Mouse (Mus musculus) kidney, embryonic 14.5 days (tissue): Measurements from ENCODE around the gene Ccdc87. TPM values are rescaled to one million over a fixed set of nuclear protein-coding genes. Genes with fewer than 3 reads are reported as not detected.

ENCODE experiments used
- ATAC-seq: fragments of 200-750 bp; cut with Nextera tagmentation; 2 replicates; pipeline ENCODE4 v1.8.0; 2017; ENCODE audit warnings: moderate number of reproducible peaks, mild to moderate bottlenecking, moderate TSS enrichment, moderate library complexity; ENCODE audit not compliant: low FRiP score, low TSS enrichment
- H3K27ac ChIP-seq: fragments of 300-500 bp; sonication (generic); 2 replicates; pipeline ENCODE4 v1.5.1; 2014; ENCODE audit warnings: low read depth, mild to moderate bottlenecking, low read length, moderate library complexity, mixed read lengths
- H3K27me3 ChIP-seq: fragments of 300-500 bp; sonication (generic); 2 replicates; pipeline ENCODE4 v1.6.1; 2014; ENCODE audit warnings: mild to moderate bottlenecking, low read length; ENCODE audit not compliant: control insufficient read depth, insufficient read depth
- H3K36me3 ChIP-seq: fragments of 300-500 bp; sonication (generic); 2 replicates; pipeline ENCODE4 v1.6.1; 2014; ENCODE audit warnings: low read length, mixed read lengths; ENCODE audit not compliant: control insufficient read depth, insufficient read depth
- H3K4me1 ChIP-seq: fragments of 300-500 bp; sonication (generic); 2 replicates; pipeline ENCODE4 v1.6.1; 2014; ENCODE audit warnings: low read length, mixed read lengths; ENCODE audit not compliant: control insufficient read depth, insufficient read depth
- H3K4me2 ChIP-seq: fragments of 300-500 bp; sonication (generic); replicated peaks from 2 replicates; pipeline ENCODE4 v1.6.1; 2014; ENCODE audit warnings: low read depth, mild to moderate bottlenecking, low read length
- H3K4me3 ChIP-seq: fragments of 300-500 bp; sonication (generic); 2 replicates; pipeline ENCODE4 v1.5.1; 2014; ENCODE audit warnings: mild to moderate bottlenecking, low read length
- H3K9ac ChIP-seq: fragments of 300-500 bp; sonication (generic); 2 replicates; pipeline ENCODE4 v1.6.1; 2014; ENCODE audit warnings: low read depth, mild to moderate bottlenecking, low read length, moderate library complexity
- H3K9me3 ChIP-seq: fragments of 300-500 bp; sonication (generic); 2 replicates; pipeline ENCODE4 v1.6.1; 2016; ENCODE audit warnings: low read length; ENCODE audit not compliant: control insufficient read depth
- WGBS: fragments of 180-500 bp; shearing (Covaris S2); extraction: QIAGEN DNeasy Blood & Tissue Kit; methylation state at CpG from one replicate; pipeline ENCODE4 v1.1.7; 2014; 5-methylcytosine and 5-hydroxymethylcytosine counted together
- polyA plus RNA-seq: library from polyadenylated mRNA; unstranded; fragments of >200 nt; fragmentation: Nextera tagmentation; extraction: Ambion mirVana; gene quantifications from 2 replicates; pipeline ENCODE4 v1.2.1, GENCODE M21; 2014

Gene Ccdc87
- polyA plus RNA-seq, 1 experiment from 2014 or later, result not detected

GRCm38 (mm10) chr19:4876241-4876640 lies 37.1 kb downstream of the Ccdc87 start:
- 51% methylated on average over 4 of the region's 4 CpGs for WGBS
- ATAC-seq, result no peak

GRCm38 (mm10) chr19:4876755-4877154 lies 37.6 kb downstream of the Ccdc87 start:
- WGBS, result 37% methylated on average over 3 of the region's 3 CpGs
- no peaks in the 10 kb centered on the region for H3K36me3 ChIP-seq
- no peaks in the 10 kb centered on the region for H3K27me3 ChIP-seq
- H3K9me3 ChIP-seq, result no peaks in the 10 kb centered on the region
- H3K9ac ChIP-seq, result no peak overlapping the region
- ATAC-seq, result no peak
- peak overlapping the region; percentile 92; the same call in 1 of the 2 replicates for H3K4me3 ChIP-seq
- no peak overlapping the region; the same call in 1 of the 2 replicates for H3K4me2 ChIP-seq
- H3K4me1 ChIP-seq, result peaks cover 20% of the 10 kb centered on the region
- H3K27ac ChIP-seq, result no peak overlapping the region

More at GRCm38 (mm10) chr19:4876241-4876640, 37.1 kb downstream of the Ccdc87 start:
- Histone ChIP-seq H3K4me2 (no peak overlapping the region), H3K4me3 (no peak overlapping the region), H3K9me3 (no peaks in the 10 kb centered on the region), H3K27ac (no peak overlapping the region), H3K4me1 (peaks cover 20% of the 10 kb centered on the region), H3K36me3 (no peaks in the 10 kb centered on the region), H3K27me3 (no peaks in the 10 kb centered on the region), H3K9ac (no peak overlapping the region)

GRCm38 (mm10) chr19:4877785-4878184 lies 38.6 kb downstream of the Ccdc87 start, which contains the start of gene Actn3:
Gene Actn3, minus strand, starts transcription at chr19:4877909.
- peak within 1 kb of the TSS; percentile 72 for H3K27ac ChIP-seq
- H3K4me1 ChIP-seq, result peaks cover 20% of the 10 kb centered on the region
- peak; percentile 54 for ATAC-seq
- no peaks in the 10 kb centered on the region for H3K27me3 ChIP-seq
- 4% methylated on average over 17 of the region's 17 CpGs for WGBS
- peak within 1 kb of the TSS; percentile 92 for H3K4me3 ChIP-seq
- no peaks in the 10 kb centered on the region for H3K36me3 ChIP-seq
- peak within 1 kb of the TSS; percentile 88 for H3K9ac ChIP-seq
- H3K4me2 ChIP-seq, result peak within 1 kb of the TSS; percentile 81
- H3K9me3 ChIP-seq, result no peaks in the 10 kb centered on the region

GRCm38 (mm10) chr19:4878405-4879323 lies 39.5 kb downstream of the Ccdc87 start, which contains the start of gene Zdhhc24:
Gene Zdhhc24, plus strand, starts transcription at chr19:4878668.
- H3K4me3 ChIP-seq, result peak within 1 kb of the TSS; percentile 92
- peak; percentile 96 for ATAC-seq
- H3K27ac ChIP-seq, result peak within 1 kb of the TSS; percentile 72
- H3K9ac ChIP-seq, result peak within 1 kb of the TSS; percentile 88
- H3K4me2 ChIP-seq, result peak within 1 kb of the TSS; percentile 81
- no peaks in the 10 kb centered on the region for H3K9me3 ChIP-seq
- WGBS, result 1% methylated on average over 52 of the region's 52 CpGs
- peaks cover 20% of the 10 kb centered on the region for H3K4me1 ChIP-seq
- H3K27me3 ChIP-seq, result no peaks in the 10 kb centered on the region
- no peaks in the 10 kb centered on the region; the same call in 1 of the 2 replicates for H3K36me3 ChIP-seq

- Histone ChIP-seq H3K27ac (no peak overlapping the region), H3K36me3 (no peaks in the 10 kb centered on the region; the same call in 1 of the 2 replicates), H3K4me1 (peaks cover 20% of the 10 kb centered on the region), H3K4me3 (peak overlapping the region; percentile 92; the same call in 1 of the 2 replicates), H3K9ac (peak overlapping the region; percentile 88), H3K9me3 (no peaks in the 10 kb centered on the region), H3K4me2 (peak overlapping the region; percentile 81), H3K27me3 (no peaks in the 10 kb centered on the region)
- ATAC-seq, result no peak
- WGBS, result 63% methylated on average over 10 of the region's 10 CpGs
Measured at GRCm38 (mm10) chr19:4879324-4879703, 40.1 kb downstream of the Ccdc87 start.

- no peaks in the 10 kb centered on the region for H3K27me3 ChIP-seq
- H3K4me3 ChIP-seq, result no peak overlapping the region
- H3K36me3 ChIP-seq, result no peaks in the 10 kb centered on the region; the same call in 1 of the 2 replicates
- no peak overlapping the region for H3K4me2 ChIP-seq
- no peak overlapping the region for H3K9ac ChIP-seq
- ATAC-seq, result no peak
- H3K9me3 ChIP-seq, result no peaks in the 10 kb centered on the region
- 85% methylated on average over 4 of the region's 4 CpGs for WGBS
- H3K27ac ChIP-seq, result no peak overlapping the region
- H3K4me1 ChIP-seq, result 0 out of 2 replicates have a peak, but pooled peaks cover 5% of the 10 kb centered on the region
Measured at GRCm38 (mm10) chr19:4883961-4884360, 44.8 kb downstream of the Ccdc87 start.

GRCm38 (mm10) chr19:4889791-4890190 lies 50.6 kb downstream of the Ccdc87 start:
- H3K27ac ChIP-seq, result no peak overlapping the region
- H3K36me3 ChIP-seq, result peaks cover 8% of the 10 kb centered on the region; the same call in 1 of the 2 replicates
- no peaks in the 10 kb centered on the region for H3K27me3 ChIP-seq
- no peak overlapping the region for H3K4me3 ChIP-seq
- H3K4me1 ChIP-seq, result no peaks in the 10 kb centered on the region
- no peak overlapping the region for H3K4me2 ChIP-seq
- H3K9ac ChIP-seq, result no peak overlapping the region
- WGBS, result 83% methylated on average over 10 of the region's 10 CpGs
- no peaks in the 10 kb centered on the region for H3K9me3 ChIP-seq
- no peak for ATAC-seq

- H3K27me3 ChIP-seq, result no peaks in the 10 kb centered on the region
- peaks cover 8% of the 10 kb centered on the region; the same call in 1 of the 2 replicates for H3K36me3 ChIP-seq
- 77% methylated on average over 3 of the region's 3 CpGs for WGBS
- no peak overlapping the region for H3K27ac ChIP-seq
- no peak overlapping the region for H3K4me2 ChIP-seq
- no peak overlapping the region for H3K9ac ChIP-seq
- no peaks in the 10 kb centered on the region for H3K9me3 ChIP-seq
- H3K4me3 ChIP-seq, result no peak overlapping the region
- no peak for ATAC-seq
- no peaks in the 10 kb centered on the region for H3K4me1 ChIP-seq
Measured at GRCm38 (mm10) chr19:4891798-4892197, 52.6 kb downstream of the Ccdc87 start.
